Mouse (Mus musculus) layer of hippocampus, postnatal 36 days (tissue): ENCODE data around the gene Nod2. TPM values are rescaled to one million over a fixed set of nuclear protein-coding genes. Genes with fewer than 3 reads are reported as not detected.
A peak's percentile ranks its signal among the peaks of the same experiment; 100 is the strongest.

ENCODE experiments used
- DNase-seq, 2 experiments: peaks; one replicate each; pipeline ENCODE4 v3.0.0; 2022
- total RNA-seq, 2 experiments: library from RNA; stranded (reverse); gene quantifications; 2 replicates each; pipeline ENCODE4 v1.2.3; 2021

Gene Nod2
- total RNA-seq, 2 experiments from 2014 or later = 0.27 to 0.30 TPM

- DNase-seq = no peak
Observed at GRCm38 (mm10) chr8:88680566-88680965, 33.5 kb downstream of the Nod2 start.

- DNase-seq = peak in 1 of 2 experiments; percentile 13
Observed at GRCm38 (mm10) chr8:88681046-88681445, 33.9 kb downstream of the Nod2 start.

GRCm38 (mm10) chr8:88683656-88684289, 36.7 kb downstream of the Nod2 start:
- DNase-seq = no peak

- DNase-seq = peak in 1 of 2 experiments; percentile 1
Observed at GRCm38 (mm10) chr8:88686226-88686905, 39.3 kb downstream of the Nod2 start.

GRCm38 (mm10) chr8:88686906-88687235, 39.8 kb downstream of the Nod2 start:
- peak in 1 of 2 experiments; percentile 0 for DNase-seq

GRCm38 (mm10) chr8:88689151-88689550, 42.0 kb downstream of the Nod2 start:
- DNase-seq = no peak

- DNase-seq = no peak
Observed at GRCm38 (mm10) chr8:88689891-88690290, 42.8 kb downstream of the Nod2 start.

- no peak for DNase-seq
Observed at GRCm38 (mm10) chr8:88691342-88691948, 44.3 kb downstream of the Nod2 start.

- DNase-seq = no peak
Observed at GRCm38 (mm10) chr8:88691961-88692360, 44.8 kb downstream of the Nod2 start.

- no peak for DNase-seq
Observed at GRCm38 (mm10) chr8:88692866-88693265, 45.8 kb downstream of the Nod2 start.

GRCm38 (mm10) chr8:88693376-88693775, 46.3 kb downstream of the Nod2 start:
- DNase-seq = no peak

- no peak for DNase-seq
Observed at GRCm38 (mm10) chr8:88694291-88694690, 47.2 kb downstream of the Nod2 start.

GRCm38 (mm10) chr8:88696228-88696627, 49.1 kb downstream of the Nod2 start:
- no peak for DNase-seq

- peak; percentile 97 to 98 for DNase-seq
Observed at GRCm38 (mm10) chr8:88696721-88697641, 49.9 kb downstream of the Nod2 start, which contains the start of gene Cyld. Gene Cyld (plus strand): TSS chr8:88697028.

GRCm38 (mm10) chr8:88697642-88698031, 50.5 kb downstream of the Nod2 start:
- no peak for DNase-seq

GRCm38 (mm10) chr8:88698048-88698447, 50.9 kb downstream of the Nod2 start:
- DNase-seq = no peak

GRCm38 (mm10) chr8:88701611-88702010, 54.5 kb downstream of the Nod2 start:
- DNase-seq = peak in 1 of 2 experiments; percentile 12

GRCm38 (mm10) chr8:88702816-88703215, 55.7 kb downstream of the Nod2 start:
- no peak for DNase-seq

- DNase-seq = no peak
Observed at GRCm38 (mm10) chr8:88723256-88723963, 76.3 kb downstream of the Nod2 start.
